Mouse (Mus musculus) layer of hippocampus, adult 18-20 months (tissue): ENCODE measurements around the gene Gck. TPM values are rescaled to one million over a fixed set of nuclear protein-coding genes. Genes with fewer than 3 reads are reported as not detected.
A peak's percentile ranks its signal among the peaks of the same experiment; 100 is the strongest.

Source experiments
- DNase-seq, 2 experiments: peaks; one replicate each; pipeline ENCODE4 v3.0.0; 2022; ENCODE audit warnings: low spot score in 2 of 2
- total RNA-seq, 2 experiments: library from RNA; stranded (reverse); gene quantifications; 2 replicates each; pipeline ENCODE4 v1.2.3; 2021

Gene Gck
- total RNA-seq, 2 experiments from 2014 or later = 1.9 to 3.4 TPM

DNA sequence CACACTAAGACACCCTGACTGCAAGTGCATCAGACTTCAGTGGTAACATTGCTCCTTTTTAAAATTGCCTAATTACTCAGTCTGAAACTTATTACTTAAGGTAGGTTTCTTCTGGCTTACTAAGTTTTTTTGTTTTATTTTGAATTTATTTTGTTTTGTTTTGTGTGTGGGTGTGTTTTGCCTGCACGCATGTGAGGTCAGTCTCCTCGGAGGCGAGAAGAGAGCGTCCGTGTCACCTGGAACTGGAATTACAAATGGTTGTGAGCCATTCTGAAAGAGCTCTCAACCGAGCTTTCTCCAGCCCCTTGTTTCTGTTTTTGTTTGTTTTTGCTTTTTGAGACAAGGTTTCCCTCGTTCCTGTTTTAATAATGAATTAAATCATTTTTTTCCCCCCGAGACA is 71.2 kb downstream of the Gck start:
- no peak for DNase-seq

GRCm38 (mm10) chr11:5877921-5878526 is 71.9 kb downstream of the Gck start, which contains the start of gene Pold2:
Gene Pold2, minus strand, starts transcription at chr11:5878292.
- peak; percentile 96 to 98 for DNase-seq

GRCm38 (mm10) chr11:5877421-5877820 is 72.5 kb downstream of the Gck start:
- no peak for DNase-seq

- DNase-seq = no peak
Observed at GRCm38 (mm10) chr11:5873192-5873591, 76.7 kb downstream of the Gck start.

DNA sequence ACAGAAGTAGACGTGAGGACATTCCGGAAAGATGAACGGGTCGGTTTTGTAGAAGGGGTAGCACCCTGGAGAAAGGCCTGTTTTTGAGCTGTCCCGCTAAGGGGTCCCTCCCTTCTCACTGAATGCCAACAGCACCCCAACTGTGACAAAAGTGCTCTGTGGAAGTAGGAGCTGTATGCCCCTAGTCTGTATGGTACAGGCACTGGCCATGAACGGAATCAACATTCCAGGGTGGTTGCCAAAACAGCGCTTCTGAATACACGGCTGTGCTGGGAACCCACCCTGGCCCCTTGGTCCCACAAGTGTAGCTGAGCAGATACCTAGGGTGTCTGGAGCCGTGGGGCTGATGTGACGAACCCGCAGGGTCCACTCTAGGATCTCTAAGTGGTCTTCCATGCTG is 77.2 kb downstream of the Gck start:
- DNase-seq = no peak

- no peak for DNase-seq
Observed at GRCm38 (mm10) chr11:5870069-5870468, 79.8 kb downstream of the Gck start.

- DNase-seq = no peak
Observed at GRCm38 (mm10) chr11:5869331-5869730, 80.5 kb downstream of the Gck start.

DNA sequence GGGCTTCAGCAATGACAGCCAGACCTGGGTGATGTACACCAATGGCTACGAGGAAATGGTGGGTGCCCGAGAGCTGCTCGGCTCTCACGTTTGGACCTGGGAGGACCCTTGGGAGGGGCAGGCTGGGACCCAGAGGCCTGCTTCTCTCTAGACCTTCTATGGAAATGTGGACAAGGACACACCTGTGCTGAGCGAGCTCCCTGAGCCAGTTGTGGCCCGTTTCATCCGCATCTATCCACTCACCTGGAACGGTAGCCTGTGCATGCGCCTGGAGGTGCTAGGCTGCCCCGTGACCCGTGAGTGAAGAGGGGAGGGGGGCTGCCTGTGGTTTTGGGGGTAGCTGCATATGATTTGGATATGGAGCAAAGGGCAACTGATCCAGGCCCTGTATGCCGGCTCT is 81.6 kb downstream of the Gck start:
- no peak for DNase-seq

GRCm38 (mm10) chr11:5867196-5867595 is 82.7 kb downstream of the Gck start:
- no peak for DNase-seq

- DNase-seq = no peak
Observed at GRCm38 (mm10) chr11:5862394-5863105, 87.3 kb downstream of the Gck start.

DNA sequence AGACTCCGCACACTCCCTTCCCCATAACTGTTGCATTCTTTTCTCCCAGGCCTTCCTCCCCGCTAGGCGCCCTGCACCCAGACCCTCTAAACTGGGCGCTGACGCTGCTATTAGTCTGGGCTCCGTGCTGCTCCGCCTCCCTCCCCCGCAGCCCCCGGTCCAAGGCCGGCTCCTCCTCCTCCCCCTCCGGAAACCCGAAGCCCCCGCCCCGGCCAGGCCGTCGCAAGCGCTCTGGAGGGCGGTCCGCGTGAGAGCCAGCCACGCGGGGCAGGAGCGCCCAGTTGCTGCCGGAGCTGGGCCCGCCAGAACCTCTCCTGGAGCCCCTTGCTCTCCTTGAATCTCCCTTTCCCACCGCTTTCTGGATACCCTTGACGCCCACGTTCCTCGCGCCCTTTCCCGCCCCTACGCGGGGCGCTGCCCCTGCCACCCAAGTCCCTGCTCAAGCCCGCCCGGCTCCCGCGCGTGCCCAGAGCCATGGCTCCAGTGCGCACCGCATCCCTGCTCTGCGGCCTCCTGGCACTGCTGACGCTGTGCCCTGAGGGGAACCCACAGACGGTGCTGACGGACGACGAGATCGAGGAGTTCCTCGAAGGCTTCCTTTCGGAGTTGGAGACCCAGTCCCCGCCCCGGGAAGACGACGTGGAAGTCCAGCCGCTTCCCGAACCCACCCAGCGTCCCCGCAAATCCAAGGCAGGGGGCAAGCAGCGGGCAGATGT is 88.0 kb downstream of the Gck start, which contains the start of gene Aebp1:
Aebp1 (plus strand) TSS at position 270 of the 716 bp plus-strand sequence.
- DNase-seq = no peak

DNA sequence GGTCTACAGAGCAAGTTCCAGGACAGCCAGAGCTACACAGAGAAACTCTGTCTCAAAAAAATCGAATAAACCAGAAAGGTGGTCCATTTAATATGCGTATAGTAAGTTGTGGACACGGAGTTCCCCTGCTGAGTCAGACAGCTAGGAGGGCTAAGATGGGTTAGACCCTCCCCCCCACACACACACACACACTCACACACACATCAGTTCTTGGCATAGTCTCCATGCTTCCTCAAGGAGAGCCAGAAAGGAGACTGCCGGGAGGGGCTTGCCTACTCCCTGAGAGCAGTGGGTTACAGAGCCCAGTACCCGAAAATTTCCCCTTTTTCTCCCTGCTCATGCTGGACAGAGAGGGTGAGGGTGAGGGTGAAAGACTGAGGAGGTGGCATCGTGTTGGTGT is 89.2 kb downstream of the Gck start:
- no peak for DNase-seq

DNA sequence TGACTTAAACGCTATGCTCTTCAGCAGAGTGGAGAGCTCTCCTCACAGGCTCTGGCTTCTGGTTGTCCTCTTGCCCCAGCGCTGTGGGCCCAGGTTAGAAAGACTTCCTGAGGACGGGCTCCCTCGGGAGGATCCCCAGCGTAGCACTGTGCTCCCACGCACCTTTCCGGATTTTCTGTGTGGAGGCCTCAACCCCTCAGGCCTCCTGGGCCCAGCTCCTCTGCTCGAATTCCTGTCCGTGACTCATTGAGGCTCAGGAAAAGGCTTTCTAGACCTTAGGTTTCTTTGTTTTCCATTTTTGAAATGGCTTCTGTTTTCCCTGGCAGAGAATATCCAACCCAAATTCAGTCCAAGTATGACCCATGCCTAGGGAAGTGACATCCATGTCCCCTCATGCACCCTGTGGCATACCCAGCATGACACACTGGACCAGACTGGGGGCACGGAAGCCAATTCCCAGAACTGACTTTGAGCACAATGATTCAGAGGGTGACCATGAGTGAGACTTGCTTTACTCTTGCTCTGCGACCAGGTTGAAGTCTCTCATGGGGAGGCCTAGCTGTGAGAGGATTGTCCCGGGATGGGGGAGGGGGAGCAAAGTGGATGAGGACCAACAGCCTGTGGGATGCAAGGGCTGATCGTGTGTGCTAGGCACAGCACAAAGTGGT is 89.9 kb downstream of the Gck start:
- DNase-seq = no peak

GRCm38 (mm10) chr11:5858723-5859122 is 91.2 kb downstream of the Gck start:
- no peak for DNase-seq

DNA sequence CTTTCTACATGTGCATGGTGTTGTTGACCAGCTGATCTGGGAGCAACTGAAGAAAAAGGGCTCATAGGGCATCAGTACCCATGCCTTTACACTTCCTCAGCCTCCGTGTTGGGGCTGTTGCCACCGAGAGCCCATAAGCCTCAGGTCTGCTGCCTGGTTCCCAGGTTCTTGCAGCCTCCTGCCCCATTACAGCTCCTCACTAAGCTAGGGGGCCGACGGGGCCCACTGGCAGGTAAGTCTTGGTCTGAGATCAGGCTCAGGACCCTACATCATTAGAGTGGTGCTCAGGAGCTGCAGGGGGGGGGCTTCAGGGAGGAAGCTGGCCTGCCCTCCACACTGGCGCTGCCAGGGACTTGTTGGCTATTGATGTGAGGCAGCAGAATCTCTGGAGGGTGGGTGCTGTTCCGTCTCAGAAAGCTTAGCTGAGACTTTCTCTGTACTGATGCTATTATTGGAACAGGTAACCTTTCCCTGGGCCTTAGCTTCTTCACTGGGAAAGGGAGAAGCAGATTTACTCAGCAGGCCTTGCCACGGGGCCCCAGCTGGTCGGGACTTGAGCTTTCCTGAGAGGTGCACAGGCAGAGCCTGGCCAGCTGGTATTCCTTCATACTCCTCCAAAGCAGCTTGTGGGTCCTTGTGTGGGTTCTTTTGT is 93.3 kb downstream of the Gck start:
- DNase-seq = no peak

- peak; percentile 27 to 67 for DNase-seq
Observed at GRCm38 (mm10) chr11:5855902-5856301, 94.0 kb downstream of the Gck start.

DNA sequence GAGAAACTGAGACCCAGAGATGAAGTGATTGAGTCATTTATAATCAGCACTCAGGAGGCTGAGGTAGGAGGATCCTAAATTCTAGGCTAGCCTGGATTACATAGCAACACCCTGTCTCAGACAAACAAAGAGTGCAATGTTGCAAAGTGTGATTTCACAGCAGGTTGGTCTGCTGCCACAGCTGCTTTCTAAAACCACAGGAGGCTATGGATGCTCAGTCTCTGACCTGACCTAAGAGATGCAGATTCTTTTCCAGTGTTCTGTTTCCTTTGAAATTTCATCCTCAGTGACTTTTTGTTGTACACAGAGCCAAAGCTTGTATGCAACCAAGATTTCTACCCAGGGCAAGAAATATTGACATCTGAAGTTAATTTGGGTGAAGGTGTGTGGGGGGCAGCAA is 94.4 kb downstream of the Gck start:
- no peak for DNase-seq

- DNase-seq = no peak
Observed at GRCm38 (mm10) chr11:5852314-5852713, 97.6 kb downstream of the Gck start.

GRCm38 (mm10) chr11:5851021-5851736 is 98.7 kb downstream of the Gck start:
- no peak for DNase-seq
